Mouse (Mus musculus): ENCODE measurements around the gene Tdp1. TPM values are rescaled to one million over a fixed set of nuclear protein-coding genes. Genes with fewer than 3 reads are reported as not detected.

Tdp1 gene
- polyA plus RNA-seq, 1 experiment from 2014 or later = 31.3 TPM

DNA sequence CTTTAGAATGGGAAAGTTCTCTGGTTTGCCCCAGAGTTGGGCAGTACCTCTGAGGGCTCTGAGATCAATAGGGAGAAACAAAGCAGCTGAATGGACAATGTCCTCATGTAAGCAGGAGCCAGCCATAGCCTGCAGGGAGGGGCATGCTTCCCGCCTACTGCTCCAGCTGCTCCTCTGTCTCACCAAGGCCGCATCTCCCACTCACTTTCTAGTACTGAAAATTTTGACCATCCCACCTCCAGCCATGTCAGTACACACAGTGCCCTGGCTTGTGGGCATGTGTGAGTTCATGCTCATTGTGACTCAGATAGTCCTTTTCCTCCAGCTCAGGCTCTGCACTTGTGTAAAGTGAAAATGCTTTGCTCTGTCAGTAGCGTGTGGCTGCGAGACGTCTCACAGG lies 20.2 kb downstream of the Tdp1 start:
- no peak for ATAC-seq (replicated peaks; ENCODE audit: low FRiP score, low read depth)
- no peak for DNase-seq (ENCODE audit: low spot score)
- H3K36me3 ChIP-seq (ENCODE audit: insufficient read depth, low read length) = peaks cover 17% of the 10 kb centered on the region; the same call in 1 of the 2 replicates
- no peak overlapping the region for H3K4me3 ChIP-seq (replicated peaks; ENCODE audit: low read depth, low read length)
- 94% methylated on average over 5 of the region's 5 CpGs for WGBS
- H3K27me3 ChIP-seq (ENCODE audit: insufficient read depth, low read length) = no peaks in the 10 kb centered on the region
- H3K4me2 ChIP-seq (ENCODE audit: low read length) = no peak overlapping the region
- H3K9me3 ChIP-seq (replicated peaks; ENCODE audit: low read length) = no peaks in the 10 kb centered on the region
- no peak overlapping the region for H3K9ac ChIP-seq (ENCODE audit: low read depth, low read length)
- no peaks in the 10 kb centered on the region for H3K4me1 ChIP-seq (replicated peaks; ENCODE audit: insufficient read depth, low read length)
- H3K27ac ChIP-seq = no peak overlapping the region
- TF ChIP-seq CTCF (IDR thresholded peaks at IDR 0.05; ENCODE audit: low read depth) = no peak

DNA sequence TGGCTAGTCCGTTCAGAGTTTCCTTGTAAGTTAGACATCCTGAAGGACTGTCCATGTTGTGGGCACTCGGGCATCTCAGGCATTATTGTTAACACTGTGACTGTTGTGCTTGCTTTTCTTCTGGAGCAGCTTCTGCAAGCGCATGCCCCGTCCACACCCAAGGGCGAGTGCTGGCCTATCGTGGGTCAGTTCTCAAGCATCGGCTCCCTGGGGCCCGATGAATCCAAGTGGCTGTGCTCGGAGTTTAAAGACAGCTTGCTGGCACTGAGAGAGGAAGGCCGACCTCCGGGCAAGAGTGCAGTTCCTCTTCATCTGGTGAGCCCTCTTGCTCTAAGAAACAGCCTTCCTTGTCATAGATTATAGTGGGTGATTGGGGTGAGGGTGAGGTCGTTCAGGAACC lies 27.1 kb downstream of the Tdp1 start:
- H3K4me3 ChIP-seq (replicated peaks; ENCODE audit: low read depth, low read length) = no peak overlapping the region
- no peak for TF ChIP-seq CTCF (IDR thresholded peaks at IDR 0.05; ENCODE audit: low read depth)
- no peak overlapping the region for H3K4me2 ChIP-seq (ENCODE audit: low read length)
- no peaks in the 10 kb centered on the region for H3K9me3 ChIP-seq (replicated peaks; ENCODE audit: low read length)
- H3K27me3 ChIP-seq (ENCODE audit: insufficient read depth, low read length) = no peaks in the 10 kb centered on the region
- ATAC-seq (replicated peaks; ENCODE audit: low FRiP score, low read depth) (no peak; the same call in 1 of the 2 replicates), DNase-seq (ENCODE audit: low spot score) (no peak)
- 74% methylated on average over 12 of the region's 12 CpGs for WGBS
- peaks cover 24% of the 10 kb centered on the region; the same call in 1 of the 2 replicates for H3K36me3 ChIP-seq (ENCODE audit: insufficient read depth, low read length)
- H3K4me1 ChIP-seq (replicated peaks; ENCODE audit: insufficient read depth, low read length) = no peaks in the 10 kb centered on the region
- H3K27ac ChIP-seq = 0 out of 2 replicates have a peak overlapping the region, but pooled peaks have one; percentile 15
- H3K9ac ChIP-seq (ENCODE audit: low read depth, low read length) = no peak overlapping the region

DNA sequence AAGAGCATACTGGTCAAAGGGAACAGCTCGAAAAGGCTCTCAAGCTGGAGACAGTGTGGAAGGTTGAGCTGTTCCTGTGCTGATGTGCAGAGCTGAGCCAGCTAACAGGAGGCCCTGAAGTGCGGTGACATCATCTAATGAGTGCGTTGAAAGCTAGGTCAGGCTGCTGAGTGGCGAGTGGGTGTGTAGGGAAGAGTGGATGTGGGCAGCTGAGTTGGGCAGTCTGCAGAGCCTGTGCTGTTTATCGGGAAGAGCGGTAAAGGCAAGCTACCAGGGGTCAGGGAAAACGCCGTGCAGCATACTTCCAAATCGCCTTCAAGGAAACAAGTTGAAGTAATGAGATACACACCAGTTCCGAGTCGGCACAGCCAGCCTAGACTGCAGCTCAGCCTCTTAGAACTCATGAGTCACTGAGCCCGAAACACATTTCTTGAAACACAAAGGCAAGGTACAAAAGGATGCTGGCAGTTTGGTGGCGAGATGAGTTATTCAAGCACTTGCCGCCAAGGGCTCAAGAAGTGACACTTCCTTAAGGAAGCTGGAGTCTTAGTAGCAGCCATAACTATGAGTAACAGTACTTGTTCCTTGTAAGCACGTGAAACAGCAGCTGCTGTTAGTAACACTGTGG lies 33.6 kb downstream of the Tdp1 start:
- DNase-seq (ENCODE audit: low spot score) (no peak), ATAC-seq (replicated peaks; ENCODE audit: low FRiP score, low read depth) (no peak)
- H3K9me3 ChIP-seq (replicated peaks; ENCODE audit: low read length) = no peaks in the 10 kb centered on the region
- 77% methylated on average over 15 of the region's 15 CpGs for WGBS
- no peak overlapping the region for H3K9ac ChIP-seq (ENCODE audit: low read depth, low read length)
- no peaks in the 10 kb centered on the region for H3K4me1 ChIP-seq (replicated peaks; ENCODE audit: insufficient read depth, low read length)
- no peak overlapping the region for H3K4me3 ChIP-seq (replicated peaks; ENCODE audit: low read depth, low read length)
- no peak overlapping the region for H3K4me2 ChIP-seq (ENCODE audit: low read length)
- no peak for TF ChIP-seq CTCF (IDR thresholded peaks at IDR 0.05; ENCODE audit: low read depth)
- 0 out of 2 replicates have a peak, but pooled peaks cover 21% of the 10 kb centered on the region for H3K36me3 ChIP-seq (ENCODE audit: insufficient read depth, low read length)
- no peak overlapping the region for H3K27ac ChIP-seq
- H3K27me3 ChIP-seq (ENCODE audit: insufficient read depth, low read length) = no peaks in the 10 kb centered on the region

GRCm38 (mm10) chr12:99919636-99920035 lies 35.3 kb downstream of the Tdp1 start:
- Histone ChIP-seq H3K36me3 (ENCODE audit: insufficient read depth, low read length) (0 out of 2 replicates have a peak, but pooled peaks cover 15% of the 10 kb centered on the region), H3K9ac (ENCODE audit: low read depth, low read length) (no peak overlapping the region), H3K4me1 (replicated peaks; ENCODE audit: insufficient read depth, low read length) (no peaks in the 10 kb centered on the region), H3K27me3 (ENCODE audit: insufficient read depth, low read length) (no peaks in the 10 kb centered on the region), H3K9me3 (replicated peaks; ENCODE audit: low read length) (no peaks in the 10 kb centered on the region), H3K4me3 (replicated peaks; ENCODE audit: low read depth, low read length) (no peak overlapping the region), H3K4me2 (ENCODE audit: low read length) (no peak overlapping the region), H3K27ac (no peak overlapping the region)
- no peak for DNase-seq (ENCODE audit: low spot score)
- no peak for TF ChIP-seq CTCF (IDR thresholded peaks at IDR 0.05; ENCODE audit: low read depth)
- WGBS = 95% methylated on average over 3 of the region's 3 CpGs
- no peak for ATAC-seq (replicated peaks; ENCODE audit: low FRiP score, low read depth)

DNA sequence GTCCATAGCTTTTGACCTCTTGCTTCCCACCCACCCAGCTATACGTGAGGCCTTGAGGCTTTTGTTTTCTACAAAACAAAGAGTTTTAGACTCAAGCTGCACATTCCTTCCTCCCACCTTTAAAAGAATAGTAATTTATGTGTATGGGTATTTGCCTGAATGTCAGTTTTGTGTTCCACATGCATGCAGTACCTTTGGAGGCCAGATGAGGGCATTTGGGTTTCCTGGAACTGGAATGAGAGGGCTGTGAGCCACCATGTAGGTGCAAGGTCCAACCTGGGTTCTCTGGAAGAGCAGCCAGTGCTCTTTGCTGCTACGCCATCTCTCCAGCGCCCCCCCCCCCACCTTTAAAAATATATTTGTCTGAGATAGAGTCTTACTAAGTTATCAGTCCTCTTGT lies 36.7 kb downstream of the Tdp1 start:
- DNase-seq (ENCODE audit: low spot score) (no peak), ATAC-seq (replicated peaks; ENCODE audit: low FRiP score, low read depth) (no peak)
- no peak overlapping the region for H3K9ac ChIP-seq (ENCODE audit: low read depth, low read length)
- peak; percentile 67 for TF ChIP-seq CTCF (IDR thresholded peaks at IDR 0.05; ENCODE audit: low read depth)
- H3K4me2 ChIP-seq (ENCODE audit: low read length) = no peak overlapping the region
- no peaks in the 10 kb centered on the region for H3K4me1 ChIP-seq (replicated peaks; ENCODE audit: insufficient read depth, low read length)
- H3K36me3 ChIP-seq (ENCODE audit: insufficient read depth, low read length) = 0 out of 2 replicates have a peak, but pooled peaks cover 10% of the 10 kb centered on the region
- H3K9me3 ChIP-seq (replicated peaks; ENCODE audit: low read length) = no peaks in the 10 kb centered on the region
- no peak overlapping the region for H3K27ac ChIP-seq
- no peak overlapping the region for H3K4me3 ChIP-seq (replicated peaks; ENCODE audit: low read depth, low read length)
- 89% methylated on average over 3 of the region's 3 CpGs for WGBS
- no peaks in the 10 kb centered on the region for H3K27me3 ChIP-seq (ENCODE audit: insufficient read depth, low read length)

DNA sequence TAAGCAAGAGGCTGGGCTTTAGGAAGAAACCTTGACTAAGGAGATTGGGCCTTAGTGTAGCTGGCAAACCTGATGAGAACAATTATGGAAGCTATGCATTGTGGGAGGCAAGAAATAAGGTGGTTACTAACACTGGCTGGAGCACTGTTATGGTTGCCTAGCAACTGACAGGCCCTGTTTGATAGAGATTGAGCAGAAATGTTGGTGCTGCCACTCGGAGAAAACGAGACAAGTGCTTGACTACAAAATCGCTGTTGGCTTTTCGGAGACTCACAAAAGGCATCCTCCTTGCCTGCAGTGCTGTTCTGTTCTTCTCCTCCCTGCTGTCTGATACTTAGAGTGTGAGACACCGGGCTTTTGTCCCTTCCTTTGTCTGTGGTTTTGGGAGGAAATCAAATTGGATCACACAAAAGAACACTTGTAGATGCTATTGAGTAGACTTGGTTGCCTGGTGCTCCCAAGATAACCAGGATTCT lies 38.9 kb downstream of the Tdp1 start:
- no peak overlapping the region for H3K27ac ChIP-seq
- DNase-seq (ENCODE audit: low spot score) (no peak), ATAC-seq (replicated peaks; ENCODE audit: low FRiP score, low read depth) (no peak)
- no peaks in the 10 kb centered on the region for H3K4me1 ChIP-seq (replicated peaks; ENCODE audit: insufficient read depth, low read length)
- no peaks in the 10 kb centered on the region for H3K9me3 ChIP-seq (replicated peaks; ENCODE audit: low read length)
- no peak for TF ChIP-seq CTCF (IDR thresholded peaks at IDR 0.05; ENCODE audit: low read depth)
- 84% methylated on average over 5 of the region's 5 CpGs for WGBS
- no peak overlapping the region for H3K9ac ChIP-seq (ENCODE audit: low read depth, low read length)
- no peak overlapping the region for H3K4me2 ChIP-seq (ENCODE audit: low read length)
- H3K4me3 ChIP-seq (replicated peaks; ENCODE audit: low read depth, low read length) = no peak overlapping the region
- H3K27me3 ChIP-seq (ENCODE audit: insufficient read depth, low read length) = no peaks in the 10 kb centered on the region
- H3K36me3 ChIP-seq (ENCODE audit: insufficient read depth, low read length) = 0 out of 2 replicates have a peak, but pooled peaks cover 10% of the 10 kb centered on the region
